Mouse (Mus musculus) bone marrow, adult 2 months (tissue): ENCODE measurements around the gene Mtch2.
A peak's percentile ranks its signal among the peaks of the same experiment; 100 is the strongest.

Experiments
- CTCF ChIP-seq: fragments of 200-500 bp; IDR thresholded peaks from 2 replicates; pipeline ENCODE4 v1.5.1; 2011; ENCODE audit warnings: low read length, control low read depth; ENCODE audit not compliant: control insufficient read depth, insufficient read depth
- POLR2A ChIP-seq: fragments of 200-500 bp; IDR thresholded peaks from 2 replicates; pipeline ENCODE4 v1.6.1; 2011; ENCODE audit warnings: low read depth, mild to moderate bottlenecking, control low read depth, low read length, borderline replicate concordance; ENCODE audit not compliant: control insufficient read depth

DNA sequence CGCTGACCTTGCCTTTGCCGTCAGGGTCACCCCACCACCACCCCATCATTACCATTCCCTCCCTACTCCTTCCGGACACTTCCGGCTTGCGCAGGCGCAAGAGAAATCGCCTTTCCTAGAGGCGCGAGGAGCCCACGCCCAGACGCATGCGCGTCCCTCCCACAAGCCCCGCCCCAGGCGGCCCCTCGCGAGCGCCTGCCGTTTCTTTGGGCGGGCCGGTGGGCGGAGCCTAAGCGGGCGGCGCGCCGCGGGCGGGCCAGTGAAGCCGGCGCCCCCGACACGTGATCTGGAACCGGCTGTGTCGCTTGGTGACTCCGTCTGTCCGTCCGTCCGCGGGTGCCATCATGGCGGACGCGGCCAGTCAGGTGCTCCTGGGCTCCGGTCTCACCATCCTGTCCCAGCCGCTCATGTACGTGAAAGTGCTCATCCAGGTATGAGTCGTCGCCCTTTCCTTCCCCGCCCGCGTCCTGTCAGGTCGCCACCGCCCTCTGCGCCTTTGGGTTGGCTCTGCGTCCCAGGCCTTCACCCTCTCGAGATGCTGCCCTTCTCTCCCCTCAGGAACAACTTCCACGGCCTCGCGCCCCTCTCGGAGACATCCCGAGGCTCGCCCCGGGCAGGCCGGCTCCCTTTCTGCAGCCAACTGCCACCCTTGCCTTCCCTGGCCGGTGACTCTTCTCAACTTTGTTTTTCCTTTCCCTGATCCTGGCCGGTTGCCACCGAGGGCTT is at the start of gene Mtch2:
- TF ChIP-seq CTCF (no peak), POLR2A (peak; percentile 85)
